Mouse (Mus musculus) gastrocnemius, postnatal 25 days (tissue): ENCODE data around the gene Gm20388. TPM values are rescaled to one million over a fixed set of nuclear protein-coding genes. Genes with fewer than 3 reads are reported as not detected.
A peak's percentile ranks its signal among the peaks of the same experiment; 100 is the strongest.

ENCODE experiments used
- DNase-seq: peaks from one replicate; pipeline ENCODE4 v3.0.0; 2022
- total RNA-seq, 2 experiments: library from RNA; stranded (reverse); gene quantifications; 1 replicate in 1 of 2; 2 replicates in 1 of 2; pipeline ENCODE4 v1.2.3; 2021

Gene Gm20388
- total RNA-seq, 2 experiments from 2014 or later = 6.7 TPM; not detected in 1

DNA sequence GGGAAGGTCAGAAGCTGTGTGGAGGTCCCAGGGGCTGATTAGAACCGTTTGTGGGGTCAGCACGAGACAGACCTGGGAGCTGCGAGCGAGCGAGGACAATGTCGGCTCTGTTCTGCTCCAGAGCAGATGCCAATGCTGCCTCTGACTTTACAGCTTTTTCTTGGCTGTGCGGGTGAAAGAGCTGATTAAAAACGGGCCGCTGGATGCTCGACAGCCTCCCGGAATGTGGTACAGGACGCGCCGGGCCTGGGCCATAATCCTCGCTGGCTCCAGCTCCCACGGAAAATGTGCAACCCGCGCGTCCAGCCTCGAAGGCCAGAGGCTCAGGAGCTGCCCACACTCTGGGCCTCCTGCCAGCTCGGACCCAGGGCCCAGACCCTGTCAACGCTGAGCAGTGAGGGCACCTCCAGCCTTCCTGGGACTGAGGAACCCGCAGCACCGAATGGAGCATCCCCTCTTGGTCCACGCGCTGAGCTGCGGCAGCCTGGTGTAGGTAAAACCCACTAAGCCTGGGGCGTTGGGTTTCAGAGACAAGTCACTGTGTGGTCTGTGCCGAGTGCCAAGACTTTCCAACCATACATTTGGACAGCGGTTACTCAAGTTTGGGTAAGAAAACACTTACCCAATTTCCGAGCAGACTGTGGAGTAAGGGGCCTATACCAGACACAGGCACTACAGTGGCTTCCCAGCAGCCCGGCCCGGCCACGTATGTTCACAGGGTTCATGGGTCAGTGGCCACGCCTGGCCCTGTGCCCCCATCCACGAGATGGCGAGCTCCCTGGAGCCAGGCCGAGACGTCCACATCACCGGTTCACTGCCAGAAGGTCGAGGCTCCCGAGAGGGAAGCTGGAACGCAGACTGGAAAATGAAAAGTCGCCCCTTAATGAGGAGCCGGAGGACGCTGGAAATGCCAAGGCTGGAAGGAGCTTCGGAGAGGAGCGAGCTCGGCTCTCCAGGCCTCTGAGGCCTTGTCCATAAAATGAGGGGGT is 1557.7 kb downstream of the Gm20388 start:
- no peak for DNase-seq

DNA sequence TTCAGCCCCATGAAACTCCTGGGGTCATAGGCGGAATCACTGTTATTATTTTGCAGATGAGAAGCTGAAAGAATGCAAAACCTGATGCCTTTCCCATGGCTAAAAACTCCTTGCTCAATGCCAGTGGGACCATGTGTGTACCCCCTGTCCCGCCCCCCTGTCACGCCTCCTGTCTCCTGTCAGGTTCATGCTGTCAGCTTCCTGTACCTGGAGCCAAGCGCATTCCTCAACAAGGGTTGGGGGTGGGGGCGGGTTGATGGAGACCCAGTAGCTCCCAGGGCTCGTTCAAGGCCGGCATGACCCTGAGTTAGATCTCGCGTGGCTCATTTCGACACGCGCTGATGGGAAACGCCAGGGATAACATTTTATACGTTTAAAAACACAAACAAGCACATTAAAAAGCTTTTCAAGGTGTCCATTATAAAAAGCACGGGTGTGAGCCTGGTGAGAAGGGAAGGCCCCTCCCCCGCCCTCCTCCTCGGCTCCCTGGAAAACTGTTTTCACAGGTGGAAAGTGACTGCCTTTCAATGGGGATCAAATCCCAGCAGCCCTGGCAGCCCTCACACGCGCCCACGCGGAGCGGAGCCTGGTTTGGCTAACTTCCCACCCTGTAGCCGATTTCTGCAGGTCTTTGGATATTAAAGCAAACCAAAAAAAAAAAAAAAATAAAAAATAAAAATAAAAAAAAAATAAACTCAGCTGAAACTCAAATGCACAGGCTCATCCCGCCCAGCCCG is 1563.7 kb downstream of the Gm20388 start:
- peak; percentile 46 for DNase-seq

- DNase-seq = no peak
These were observed 1564.2 kb downstream of the Gm20388 start for GRCm38 (mm10) chr8:121474898-121475284.

- DNase-seq = no peak
These were observed 1567.4 kb downstream of the Gm20388 start for GRCm38 (mm10) chr8:121477851-121478547.

DNA sequence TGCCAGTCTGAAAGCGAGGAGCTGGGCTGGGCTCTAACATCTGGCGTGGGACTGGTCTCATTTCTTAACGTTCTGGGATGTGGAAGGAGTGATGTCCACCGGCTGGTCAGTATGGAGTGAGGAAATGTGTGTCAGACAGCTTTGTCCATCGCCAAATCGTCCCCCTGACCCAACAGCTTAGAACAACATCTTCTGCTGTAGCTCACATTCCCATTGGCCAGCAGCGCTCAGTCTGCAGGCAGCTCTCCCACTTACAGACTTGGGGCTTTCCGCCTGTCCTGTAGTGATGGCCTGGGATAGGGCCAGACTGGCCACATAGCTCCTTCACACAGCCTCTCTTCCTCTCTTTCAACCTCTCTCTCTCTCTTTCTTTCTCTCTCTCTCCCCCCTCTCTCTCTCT is 1568.5 kb downstream of the Gm20388 start:
- DNase-seq = no peak

GRCm38 (mm10) chr8:121480411-121481031 is 1569.9 kb downstream of the Gm20388 start:
- DNase-seq = no peak

GRCm38 (mm10) chr8:121484072-121484782 is 1573.6 kb downstream of the Gm20388 start:
- no peak for DNase-seq

DNA sequence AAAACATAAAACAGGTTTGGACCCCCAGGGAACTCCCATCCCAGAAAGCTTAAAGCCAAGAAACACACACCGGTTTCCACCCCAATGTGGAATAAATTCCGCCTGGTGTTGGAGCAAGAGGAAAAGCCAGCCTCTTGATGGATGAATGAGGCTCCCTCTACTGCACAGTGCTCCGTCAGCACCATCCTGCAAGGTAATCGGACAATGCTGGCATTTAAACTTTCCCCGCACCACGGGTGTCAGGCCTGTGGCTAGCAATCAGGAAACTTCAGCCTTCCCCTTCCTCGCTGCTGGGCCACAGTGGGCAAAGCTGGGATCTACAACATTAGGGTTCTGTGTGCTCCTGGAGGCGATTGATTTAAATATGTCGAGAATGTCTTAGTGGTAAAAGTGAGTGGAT is 1581.0 kb downstream of the Gm20388 start:
- DNase-seq = no peak

GRCm38 (mm10) chr8:121497621-121498020 is 1587.0 kb downstream of the Gm20388 start:
- no peak for DNase-seq

- no peak for DNase-seq
These were observed 1601.1 kb downstream of the Gm20388 start for GRCm38 (mm10) chr8:121511751-121512150.

GRCm38 (mm10) chr8:121513429-121513828 is 1602.8 kb downstream of the Gm20388 start:
- peak; percentile 53 for DNase-seq

DNA sequence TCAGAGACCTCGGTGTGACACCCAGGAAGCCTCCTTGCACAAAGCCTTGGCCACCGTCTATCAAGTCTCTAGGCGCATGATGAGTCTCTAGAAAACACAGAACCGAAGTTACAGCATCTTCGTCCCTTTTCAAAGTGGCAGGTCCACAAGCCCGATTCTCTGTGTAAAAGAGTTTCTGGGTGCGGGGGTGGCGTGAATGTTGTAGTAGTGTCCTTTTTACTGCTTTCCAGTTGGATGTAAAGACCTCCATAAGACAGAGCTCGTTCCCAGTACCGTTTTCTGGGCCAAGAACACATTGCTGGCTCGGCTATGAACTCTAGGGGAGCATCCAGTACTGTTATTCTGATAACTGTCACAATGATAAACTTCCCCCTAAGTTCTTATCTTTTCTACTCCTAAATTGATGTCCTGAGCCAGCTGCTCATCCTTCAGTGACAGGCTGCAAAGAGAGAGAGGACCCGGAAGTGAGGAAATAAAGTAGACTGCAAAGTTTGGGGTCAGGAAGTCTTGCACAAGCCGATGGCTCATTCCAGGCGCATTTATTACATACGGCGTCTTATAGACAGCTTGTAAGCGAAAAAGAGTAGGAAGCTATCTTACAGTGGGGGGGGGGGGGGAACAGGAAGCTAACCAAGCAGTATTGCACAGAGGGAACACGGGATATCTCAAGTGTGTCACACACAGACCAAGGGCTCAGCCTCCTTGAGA is 1614.6 kb downstream of the Gm20388 start:
- DNase-seq = no peak

DNA sequence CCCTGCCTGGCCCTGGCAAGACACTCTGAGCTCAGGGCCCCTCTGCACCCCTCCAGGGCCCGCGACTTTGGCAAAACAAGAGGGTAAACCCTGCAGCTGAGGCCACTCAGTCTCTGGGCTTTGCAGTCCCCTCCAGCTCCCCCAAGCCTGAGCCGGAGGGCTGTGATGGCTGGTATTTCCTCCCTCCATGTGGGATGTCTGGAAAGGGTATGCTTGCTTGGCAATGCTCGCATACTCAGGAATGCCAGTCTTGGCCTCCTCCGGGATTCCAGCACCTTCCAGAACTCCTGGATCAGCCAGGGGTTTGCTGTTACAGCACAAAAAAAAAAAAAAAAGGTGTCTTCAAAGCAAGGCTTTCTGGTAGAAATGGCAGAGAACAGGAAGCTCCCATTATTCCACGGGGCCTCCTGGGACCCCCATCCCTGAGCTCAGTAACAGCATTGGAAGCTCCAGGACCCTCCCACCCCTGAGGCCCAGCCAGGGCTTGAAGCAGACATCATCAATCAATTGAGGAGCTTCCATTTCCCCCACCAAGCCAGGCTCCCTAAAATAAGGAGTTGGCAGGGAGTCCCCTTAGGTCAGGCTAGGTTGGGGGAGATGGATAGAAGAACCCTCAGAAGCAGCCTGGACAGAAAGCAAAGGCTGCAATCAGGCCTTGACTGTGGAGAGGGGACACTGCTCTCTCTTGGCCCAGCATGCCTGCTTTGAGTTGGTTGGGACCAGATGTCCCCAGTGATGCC is 1616.3 kb downstream of the Gm20388 start:
- DNase-seq = no peak

- DNase-seq = no peak
These were observed 1617.1 kb downstream of the Gm20388 start for GRCm38 (mm10) chr8:121527751-121528150.

DNA sequence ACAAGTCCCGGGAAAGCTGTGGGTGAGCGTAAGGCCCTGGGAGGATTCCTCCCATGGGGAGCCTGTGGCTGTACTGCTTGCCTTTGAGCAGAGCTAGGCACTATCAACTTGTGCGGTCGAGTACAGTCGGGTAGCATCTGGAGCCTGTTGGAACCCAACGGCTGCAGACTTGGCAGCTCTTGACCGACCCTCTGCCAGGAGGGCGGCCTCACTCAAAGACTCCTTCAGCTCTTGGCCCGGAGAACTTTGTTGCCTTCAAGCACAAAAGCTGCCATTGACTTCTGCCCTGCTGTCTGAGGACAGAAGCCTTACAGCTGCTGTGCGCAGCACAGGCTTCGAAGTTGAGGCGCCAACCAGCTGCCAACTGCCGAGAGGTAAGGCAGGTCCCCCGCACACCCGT is 1618.1 kb downstream of the Gm20388 start:
- DNase-seq = no peak

DNA sequence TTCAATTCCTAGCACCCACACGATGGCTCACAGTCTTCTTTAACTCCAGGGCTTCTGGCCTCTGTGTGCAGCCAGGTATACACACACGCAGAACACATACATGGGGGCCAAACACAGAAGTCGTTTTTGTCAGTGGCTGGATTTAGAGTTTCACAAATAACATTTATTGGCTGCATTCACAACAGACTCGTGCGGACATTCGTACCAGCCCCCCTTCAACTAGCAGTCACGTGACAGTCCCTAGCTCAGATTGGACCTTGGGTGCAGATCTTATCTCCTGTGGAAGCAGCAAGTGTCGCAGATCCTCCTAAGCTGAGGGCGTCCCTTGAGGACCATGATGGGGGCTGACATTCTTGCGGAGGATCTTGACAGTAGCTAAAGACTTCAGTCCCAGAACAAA is 1620.0 kb downstream of the Gm20388 start:
- DNase-seq = no peak

DNA sequence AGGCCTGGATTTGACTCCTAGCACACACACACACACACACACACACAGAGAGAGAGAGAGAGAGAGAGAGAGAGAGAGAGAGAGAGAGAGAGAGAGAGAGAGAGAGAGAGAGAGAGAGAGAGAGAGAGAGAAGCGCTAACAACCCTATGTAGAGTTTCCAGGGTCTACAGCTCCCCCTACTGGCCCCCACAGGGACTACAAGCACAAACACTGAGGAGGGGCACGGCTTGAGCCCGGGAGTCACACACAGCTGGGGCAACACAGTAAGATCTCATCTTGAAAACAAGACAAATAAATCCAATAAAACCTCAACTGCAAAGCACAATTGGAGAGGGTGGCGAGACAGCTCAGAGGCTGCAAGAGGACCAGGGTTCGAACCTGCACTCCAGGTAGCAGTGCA is 1621.7 kb downstream of the Gm20388 start:
- no peak for DNase-seq

DNA sequence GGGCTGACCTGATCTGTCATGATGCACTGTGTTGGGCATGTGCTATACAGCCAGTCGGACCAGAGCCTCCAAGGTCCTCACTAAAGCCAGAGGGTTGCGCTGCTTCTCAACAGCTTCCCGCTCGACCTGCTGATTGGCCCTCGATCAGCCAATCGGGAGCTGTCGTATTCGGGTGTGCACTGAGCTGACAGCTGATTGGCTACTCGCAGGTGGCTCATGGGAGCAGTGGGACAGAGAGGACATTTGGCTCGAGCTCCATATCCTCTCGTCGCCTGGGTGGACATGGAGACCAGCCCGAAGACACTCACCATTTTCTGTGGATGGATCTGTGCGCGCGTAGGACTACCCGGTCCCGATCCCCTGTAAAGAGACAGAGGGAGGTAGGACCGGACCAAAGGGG is 1631.2 kb downstream of the Gm20388 start:
- DNase-seq = no peak

DNA sequence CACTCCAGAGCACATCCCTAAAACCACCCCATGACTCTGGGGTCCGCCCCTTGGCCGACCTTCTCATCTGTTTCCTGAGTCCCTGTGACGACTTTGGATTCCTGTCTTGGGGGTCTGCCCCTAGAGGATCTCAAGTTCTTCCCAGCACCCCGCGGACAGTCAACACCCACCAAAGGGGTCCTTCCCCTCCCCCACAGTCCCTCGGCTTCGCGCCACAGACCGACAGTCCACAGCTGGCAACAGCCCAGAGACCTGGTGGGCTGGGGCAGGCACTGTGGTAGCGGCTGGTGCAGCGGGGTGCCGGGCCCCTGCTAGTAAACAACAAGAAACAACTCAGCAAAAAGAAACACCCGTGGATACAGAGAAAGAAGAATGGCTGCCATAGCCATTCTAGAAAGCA is 1632.3 kb downstream of the Gm20388 start:
- no peak for DNase-seq

- DNase-seq = no peak
These were observed 1633.7 kb downstream of the Gm20388 start, which contains the start of gene 1700018B08Rik for GRCm38 (mm10) chr8:121544276-121544785. Gene 1700018B08Rik (minus strand): TSS chr8:121544320.
